Mouse (Mus musculus) MEL (cell line): Measurements from ENCODE around the gene Galnt6. TPM values are rescaled to one million over a fixed set of nuclear protein-coding genes. Genes with fewer than 3 reads are reported as not detected.
A peak's percentile ranks its signal among the peaks of the same experiment; 100 is the strongest.

Experiments used
- DNase-seq: peaks from one replicate; pipeline ENCODE4 v3.0.0; 2011; ENCODE audit warnings: low read depth, low spot score
- H3K27ac ChIP-seq: 2 replicates; pipeline ENCODE4 v1.5.1; 2012; ENCODE audit warnings: low read depth, mild to moderate bottlenecking, control low read depth, low read length, moderate library complexity; ENCODE audit not compliant: control insufficient read depth
- H3K27me3 ChIP-seq, 2 experiments: fragments of 150-350 bp in 1 of 2; sonication (generic) in 1 of 2; 2 replicates each; pipeline ENCODE4 v1.6.1; 2012; ENCODE audit warnings: low read length in 2 of 2, mild to moderate bottlenecking in 2 of 2, improper control_type of control experiment in 1 of 2, moderate library complexity in 1 of 2; ENCODE audit not compliant: insufficient read depth in 2 of 2, control insufficient read depth in 1 of 2
- H3K36me3 ChIP-seq, 2 experiments: 2 replicates each; pipeline ENCODE4 v1.6.1; 2012 to 2014; ENCODE audit warnings: low read length in 2 of 2, improper control_type of control experiment in 1 of 2, inconsistent platforms in 1 of 2, mild to moderate bottlenecking in 1 of 2; ENCODE audit not compliant: insufficient read depth in 2 of 2, control insufficient read depth in 1 of 2
- H3K4me1 ChIP-seq, 2 experiments: fragments of 150-350 bp in 1 of 2; sonication (generic) in 1 of 2; 2 replicates each; pipeline ENCODE4 v1.6.1; 2012; ENCODE audit warnings: low read length in 2 of 2, improper control_type of control experiment in 1 of 2, mild to moderate bottlenecking in 1 of 2; ENCODE audit not compliant: insufficient read depth in 2 of 2, control insufficient read depth in 1 of 2
- H3K4me3 ChIP-seq, 2 experiments: fragments of 150-350 bp in 1 of 2; sonication (generic) in 1 of 2; 2 replicates each; pipeline ENCODE4 v1.5.1; 2012; ENCODE audit warnings: low read depth in 2 of 2, low read length in 2 of 2, mild to moderate bottlenecking in 2 of 2, moderate library complexity in 2 of 2, control low read depth in 1 of 2, improper control_type of control experiment in 1 of 2; ENCODE audit not compliant: control insufficient read depth in 1 of 2, insufficient read depth in 1 of 2
- H3K79me2 ChIP-seq: 2 replicates; pipeline ENCODE4 v1.6.1; 2012; ENCODE audit warnings: mild to moderate bottlenecking, low read length, moderate library complexity; ENCODE audit not compliant: control insufficient read depth, poor library complexity, insufficient read depth
- H3K9ac ChIP-seq: 2 replicates; pipeline ENCODE4 v1.6.1; 2012; ENCODE audit warnings: low read depth, mild to moderate bottlenecking, control low read depth, low read length, moderate library complexity; ENCODE audit not compliant: control insufficient read depth, poor library complexity, severe bottlenecking
- H3K9me3 ChIP-seq: fragments of 150-350 bp; sonication (generic); replicated peaks from 2 replicates; pipeline ENCODE4 v1.6.1; 2012; ENCODE audit warnings: mild to moderate bottlenecking, low read length, improper control_type of control experiment, moderate library complexity; ENCODE audit not compliant: insufficient read depth
- BHLHE40 ChIP-seq: IDR thresholded peaks from 2 replicates; pipeline ENCODE4 v1.6.1; 2012; ENCODE audit warnings: low read depth, mild to moderate bottlenecking, inconsistent platforms, low read length, improper control_type of control experiment, borderline replicate concordance
- CHD2 ChIP-seq: IDR thresholded peaks from 2 replicates; pipeline ENCODE4 v1.6.1; 2011; ENCODE audit warnings: low read length, improper control_type of control experiment
- CTCF ChIP-seq, 3 experiments: IDR thresholded peaks in 2 of 3; conservative IDR thresholded peaks in 1 of 3; 2 replicates each; pipeline ENCODE4 v1.5.1; 2011 to 2012; ENCODE audit warnings: low read length in 3 of 3, low read depth in 2 of 3, mild to moderate bottlenecking in 2 of 3, improper control_type of control experiment in 1 of 3, inconsistent platforms in 1 of 3, mixed read lengths in 1 of 3, moderate library complexity in 1 of 3; ENCODE audit not compliant: control insufficient read depth in 1 of 3, insufficient read depth in 1 of 3, poor library complexity in 1 of 3, severe bottlenecking in 1 of 3
- ELF1 ChIP-seq: IDR thresholded peaks from 2 replicates; pipeline ENCODE4 v1.6.1; 2014; ENCODE audit warnings: low read depth, mild to moderate bottlenecking, inconsistent platforms, low read length, improper control_type of control experiment, moderate library complexity
- EP300 ChIP-seq, 2 experiments: IDR thresholded peaks; 2 replicates each; pipeline ENCODE4 v1.6.1; 2011; ENCODE audit warnings: improper control_type of control experiment in 2 of 2, low read length in 2 of 2, low read depth in 1 of 2, mild to moderate bottlenecking in 1 of 2
- ETS1 ChIP-seq: IDR thresholded peaks from 2 replicates; pipeline ENCODE4 v1.6.1; 2012; ENCODE audit warnings: low read depth, mild to moderate bottlenecking, inconsistent platforms, low read length, improper control_type of control experiment, moderate library complexity
- GABPA ChIP-seq: IDR thresholded peaks from 2 replicates; pipeline ENCODE4 v1.6.1; 2012; ENCODE audit warnings: low read depth, mild to moderate bottlenecking, inconsistent platforms, low read length, improper control_type of control experiment, moderate library complexity
- GATA1 ChIP-seq: IDR thresholded peaks from 2 replicates; pipeline ENCODE4 v1.6.1; 2011; ENCODE audit warnings: low read depth, low read length, improper control_type of control experiment
- HCFC1 ChIP-seq: IDR thresholded peaks from 2 replicates; pipeline ENCODE4 v1.6.1; 2012; ENCODE audit warnings: low read depth, mild to moderate bottlenecking, inconsistent platforms, low read length, improper control_type of control experiment, moderate library complexity
- JUND ChIP-seq: IDR thresholded peaks from 2 replicates; pipeline ENCODE4 v1.6.1; 2011; ENCODE audit warnings: low read depth, mild to moderate bottlenecking, improper control_type of control experiment, low read length
- KAT2A ChIP-seq: conservative IDR thresholded peaks from 2 replicates; pipeline ENCODE4 v1.6.1; 2012; ENCODE audit warnings: low read depth, low read length, improper control_type of control experiment, inconsistent platforms
- MAX ChIP-seq: IDR thresholded peaks from 2 replicates; pipeline ENCODE4 v1.6.1; 2011; ENCODE audit warnings: low read length, improper control_type of control experiment
- MAZ ChIP-seq: IDR thresholded peaks from 2 replicates; pipeline ENCODE4 v1.6.1; 2012; ENCODE audit warnings: low read depth, mild to moderate bottlenecking, inconsistent platforms, low read length, improper control_type of control experiment
- MEF2A ChIP-seq: IDR thresholded peaks from 2 replicates; pipeline ENCODE4 v1.6.1; 2014; ENCODE audit warnings: low read depth, mild to moderate bottlenecking, inconsistent platforms, low read length, improper control_type of control experiment; ENCODE audit not compliant: poor library complexity, insufficient replicate concordance, severe bottlenecking; ENCODE audit errors: extremely low read depth
- MXI1 ChIP-seq: IDR thresholded peaks from 2 replicates; pipeline ENCODE4 v1.6.1; 2011; ENCODE audit warnings: mild to moderate bottlenecking, low read depth, low read length, improper control_type of control experiment
- MYB ChIP-seq: IDR thresholded peaks from 2 replicates; pipeline ENCODE4 v1.6.1; 2011; ENCODE audit warnings: mild to moderate bottlenecking, low read depth, low read length, improper control_type of control experiment
- MYC ChIP-seq: IDR thresholded peaks from 2 replicates; pipeline ENCODE4 v1.6.1; 2011; ENCODE audit warnings: low read depth, mild to moderate bottlenecking, low read length, improper control_type of control experiment, moderate library complexity
- NELFE ChIP-seq: IDR thresholded peaks from 2 replicates; pipeline ENCODE4 v1.6.1; 2011; ENCODE audit warnings: low read depth, low read length, improper control_type of control experiment
- POLR2A ChIP-seq, 2 experiments: IDR thresholded peaks; 2 replicates each; pipeline ENCODE4 v1.6.1; 2011 to 2012; ENCODE audit warnings: low read length in 2 of 2, mild to moderate bottlenecking in 2 of 2, control low read depth in 1 of 2, improper control_type of control experiment in 1 of 2, low read depth in 1 of 2, moderate library complexity in 1 of 2; ENCODE audit not compliant: control insufficient read depth in 1 of 2, insufficient read depth in 1 of 2, poor library complexity in 1 of 2
- POLR2AphosphoS5 ChIP-seq: IDR thresholded peaks from 2 replicates; pipeline ENCODE4 v1.6.1; 2012; ENCODE audit warnings: low read depth, borderline replicate concordance, mild to moderate bottlenecking, inconsistent platforms, low read length, moderate library complexity, mixed read lengths
- RCOR1 ChIP-seq: IDR thresholded peaks from 2 replicates; pipeline ENCODE4 v1.6.1; 2012; ENCODE audit warnings: low read depth, mild to moderate bottlenecking, inconsistent platforms, low read length, improper control_type of control experiment
- SIN3A ChIP-seq: IDR thresholded peaks from 2 replicates; pipeline ENCODE4 v1.6.1; 2012; ENCODE audit warnings: low read length, improper control_type of control experiment, inconsistent platforms
- SMC3 ChIP-seq: IDR thresholded peaks from 2 replicates; pipeline ENCODE4 v1.6.1; 2011; ENCODE audit warnings: low read depth, low read length, improper control_type of control experiment
- TAL1 ChIP-seq: IDR thresholded peaks from 2 replicates; pipeline ENCODE4 v1.6.1; 2012; ENCODE audit warnings: mild to moderate bottlenecking, inconsistent platforms, low read length, moderate library complexity, mixed read lengths
- TCF12 ChIP-seq: IDR thresholded peaks from 2 replicates; pipeline ENCODE4 v1.6.1; 2014; ENCODE audit warnings: low read depth, mild to moderate bottlenecking, inconsistent platforms, low read length, improper control_type of control experiment, moderate library complexity
- UBTF ChIP-seq: IDR thresholded peaks from 2 replicates; pipeline ENCODE4 v1.6.1; 2012; ENCODE audit warnings: low read depth, mild to moderate bottlenecking, inconsistent platforms, low read length, improper control_type of control experiment, moderate library complexity, borderline replicate concordance; ENCODE audit not compliant: insufficient read depth
- USF2 ChIP-seq, 2 experiments: IDR thresholded peaks; 2 replicates each; pipeline ENCODE4 v1.6.1; 2011 to 2012; ENCODE audit warnings: improper control_type of control experiment in 2 of 2, low read length in 2 of 2, borderline replicate concordance in 1 of 2, inconsistent platforms in 1 of 2, low read depth in 1 of 2, mild to moderate bottlenecking in 1 of 2; ENCODE audit not compliant: insufficient read depth in 1 of 2
- ZC3H11A ChIP-seq: IDR thresholded peaks from 2 replicates; pipeline ENCODE4 v1.6.1; 2012; ENCODE audit warnings: low read depth, mild to moderate bottlenecking, inconsistent platforms, low read length, improper control_type of control experiment
- ZKSCAN1 ChIP-seq: IDR thresholded peaks from 2 replicates; pipeline ENCODE4 v1.6.1; 2012; ENCODE audit warnings: low read depth, mild to moderate bottlenecking, inconsistent platforms, low read length, improper control_type of control experiment, moderate library complexity
- ZMIZ1 ChIP-seq: IDR thresholded peaks from 2 replicates; pipeline ENCODE4 v1.6.1; 2012; ENCODE audit warnings: low read depth, mild to moderate bottlenecking, inconsistent platforms, low read length, improper control_type of control experiment, moderate library complexity
- ZNF384 ChIP-seq: IDR thresholded peaks from 2 replicates; pipeline ENCODE4 v1.6.1; 2012; ENCODE audit warnings: low read depth, mild to moderate bottlenecking, inconsistent platforms, low read length, improper control_type of control experiment
- polyA plus RNA-seq, 2 experiments: library from polyadenylated mRNA; stranded (reverse) in 1 of 2; unstranded in 1 of 2; fragments of >175 nt in 1 of 2; fragments of >200 nt in 1 of 2; gene quantifications; 2 replicates each; pipeline versions ENCODE4 v1.2.1 to v1.2.4; 2012; ENCODE audit warnings: low replicate concordance in 2 of 2, low read depth in 1 of 2; ENCODE audit not compliant: insufficient read length in 2 of 2, insufficient read depth in 1 of 2, missing spikeins in 1 of 2
- total RNA-seq: library from RNA; depleted of rRNA; stranded (reverse); fragments of 300-350 nt; gene quantifications from 2 replicates; pipeline ENCODE4 v1.2.3, GENCODE M21; 2012

Gene Galnt6
- total and polyA plus RNA-seq, 3 experiments: 16.1 to 17.0 TPM; not detected in 1

DNA sequence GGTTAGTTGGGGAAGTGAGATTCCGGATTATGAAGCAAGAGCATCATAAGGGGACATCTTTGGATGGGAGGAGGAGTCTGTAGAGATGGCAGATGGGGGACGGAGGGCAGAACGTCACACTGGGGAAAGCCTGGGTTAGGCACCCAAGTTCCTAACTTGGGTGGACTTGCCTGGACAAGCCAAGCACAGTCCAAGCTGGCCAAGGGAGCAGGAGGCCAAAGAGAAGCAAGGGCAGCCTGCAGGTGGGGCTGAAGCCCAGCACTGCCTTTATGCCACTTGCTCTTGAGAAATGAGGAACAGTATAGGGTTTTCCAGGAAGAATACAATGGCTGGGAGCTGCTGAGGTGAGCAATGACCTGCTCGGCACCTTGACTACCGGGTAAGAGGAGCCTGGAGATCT is 10.0 kb downstream of the Galnt6 start:
- DNase-seq: no peak
- Histone ChIP-seq H3K9ac (no peak overlapping the region), H3K79me2 (no peaks in the 10 kb centered on the region), H3K27me3 (no peaks in the 10 kb centered on the region), H3K27ac (no peak overlapping the region), H3K4me3 (no peak overlapping the region), H3K36me3 (peaks cover 2 to 23% of the 10 kb centered on the region in 2 experiments; a peak in 3 of 4 replicates), H3K4me1 (peaks cover 20 to 34% of the 10 kb centered on the region in 2 experiments), H3K9me3 (no peaks in the 10 kb centered on the region)
- TF ChIP-seq USF2 (IDR thresholded peaks at IDR 0.05; ENCODE audit: borderline replicate concordance in 1 of 2, insufficient read depth in 1 of 2, low read depth in 1 of 2, low read length in 2 of 2): no peak
- no peak for TF ChIP-seq CTCF (IDR thresholded peaks at IDR 0.05 in 2 of 3, conservative IDR thresholded peaks at IDR 0.05 in 1 of 3; ENCODE audit: control insufficient read depth in 1 of 3, insufficient read depth in 1 of 3, low read depth in 2 of 3, low read length in 3 of 3, poor library complexity in 1 of 3, severe bottlenecking in 1 of 3)
- no peak for TF ChIP-seq UBTF
- no peak for TF ChIP-seq NELFE
- TF ChIP-seq MAZ: no peak
- no peak for TF ChIP-seq ZKSCAN1
- no peak for TF ChIP-seq SIN3A
- TF ChIP-seq JUND: no peak
- no peak for TF ChIP-seq BHLHE40
- no peak for TF ChIP-seq ELF1
- TF ChIP-seq HCFC1: no peak
- no peak for TF ChIP-seq POLR2A (IDR thresholded peaks at IDR 0.05; ENCODE audit: control insufficient read depth in 1 of 2, insufficient read depth in 1 of 2, low read depth in 1 of 2, low read length in 2 of 2, poor library complexity in 1 of 2)
- no peak for TF ChIP-seq SMC3
- no peak for TF ChIP-seq ETS1
- TF ChIP-seq MEF2A: no peak

DNA sequence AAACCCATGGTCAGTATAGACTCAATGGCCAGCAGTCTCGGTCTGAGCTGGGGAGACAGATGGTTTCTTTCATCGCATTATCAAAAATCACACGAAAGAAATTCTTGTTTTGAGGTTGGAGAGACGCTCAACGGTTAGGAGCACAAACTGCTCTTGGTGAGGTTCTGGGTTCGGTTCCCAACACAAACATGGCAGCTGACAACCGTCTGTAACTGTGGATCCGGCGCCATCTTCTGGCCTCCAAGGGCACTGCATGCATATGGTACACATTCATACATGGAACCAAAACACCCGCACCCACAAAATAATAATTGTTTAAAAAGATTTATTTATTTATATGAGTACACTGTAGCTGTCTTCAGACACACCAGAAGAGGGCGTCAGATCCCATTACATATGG is 10.6 kb downstream of the Galnt6 start:
- H3K79me2 ChIP-seq: no peaks in the 10 kb centered on the region
- H3K36me3 ChIP-seq: peaks cover 2 to 22% of the 10 kb centered on the region in 2 experiments; a peak in 3 of 4 replicates
- H3K27ac ChIP-seq: peak overlapping the region; percentile 90
- no peaks in the 10 kb centered on the region for H3K9me3 ChIP-seq
- peaks cover 20 to 31% of the 10 kb centered on the region in 2 experiments for H3K4me1 ChIP-seq
- no peak overlapping the region for H3K9ac ChIP-seq
- peak; percentile 73 for DNase-seq
- H3K4me3 ChIP-seq: no peak overlapping the region
- H3K27me3 ChIP-seq: no peaks in the 10 kb centered on the region
- TF ChIP-seq HCFC1 (0 out of 2 replicates have a peak, but pooled peaks have one; percentile 28), MYB (no peak), ZKSCAN1 (no peak), RCOR1 (no peak), NELFE (no peak), SMC3 (peak; percentile 60), ZC3H11A (peak; percentile 57), USF2 (IDR thresholded peaks at IDR 0.05; ENCODE audit: borderline replicate concordance in 1 of 2, insufficient read depth in 1 of 2, low read depth in 1 of 2, low read length in 2 of 2) (no peak), POLR2AphosphoS5 (no peak), MXI1 (no peak; the same call in 1 of the 2 replicates), GATA1 (no peak), ZMIZ1 (no peak), KAT2A (no peak), ETS1 (no peak), BHLHE40 (no peak), MEF2A (no peak), MAX (no peak), GABPA (no peak), MYC (no peak), SIN3A (no peak), CHD2 (no peak), POLR2A (IDR thresholded peaks at IDR 0.05; ENCODE audit: control insufficient read depth in 1 of 2, insufficient read depth in 1 of 2, low read depth in 1 of 2, low read length in 2 of 2, poor library complexity in 1 of 2) (no peak), EP300 (IDR thresholded peaks at IDR 0.05; ENCODE audit: low read depth in 1 of 2, low read length in 2 of 2) (no peak), ZNF384 (no peak; the same call in 1 of the 2 replicates), TCF12 (no peak), TAL1 (no peak)
